Mouse (Mus musculus) gastrocnemius, adult 8-10 months (tissue): ENCODE results near the gene Dapk2. TPM values are rescaled to one million over a fixed set of nuclear protein-coding genes. Genes with fewer than 3 reads are reported as not detected.

Source experiments
- DNase-seq, 2 experiments: peaks; one replicate each; pipeline ENCODE4 v3.0.0; 2022; ENCODE audit warnings: low spot score in 2 of 2
- total RNA-seq, 4 experiments: library from RNA; stranded (reverse); gene quantifications; 2 replicates each; pipeline ENCODE4 v1.2.4; 2022

Gene Dapk2
- total RNA-seq, 4 experiments from 2014 or later: 28.1 to 36.2 (median 34.1) TPM

DNA sequence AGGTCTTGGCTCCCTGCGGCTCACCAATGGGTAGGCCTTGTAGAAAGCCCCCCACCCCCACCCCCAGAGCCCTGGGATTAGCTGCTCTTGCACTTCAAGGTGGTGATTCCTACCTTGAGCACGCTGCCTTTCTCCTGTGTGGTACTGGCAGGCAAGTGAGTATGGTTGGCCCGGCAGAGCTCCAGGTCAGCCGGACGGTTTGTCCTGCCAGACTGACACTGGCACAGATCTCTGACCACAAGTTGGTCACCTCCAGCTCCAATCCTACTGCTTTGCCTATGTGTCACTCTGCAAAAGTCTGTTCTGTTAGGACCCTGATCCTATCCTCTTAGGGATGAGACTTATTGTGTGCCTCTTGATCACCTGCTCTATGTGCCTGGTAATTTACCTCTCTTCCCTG lies 26.5 kb downstream of the Dapk2 start:
- peak in 1 of 2 experiments; percentile 33 for DNase-seq

DNA sequence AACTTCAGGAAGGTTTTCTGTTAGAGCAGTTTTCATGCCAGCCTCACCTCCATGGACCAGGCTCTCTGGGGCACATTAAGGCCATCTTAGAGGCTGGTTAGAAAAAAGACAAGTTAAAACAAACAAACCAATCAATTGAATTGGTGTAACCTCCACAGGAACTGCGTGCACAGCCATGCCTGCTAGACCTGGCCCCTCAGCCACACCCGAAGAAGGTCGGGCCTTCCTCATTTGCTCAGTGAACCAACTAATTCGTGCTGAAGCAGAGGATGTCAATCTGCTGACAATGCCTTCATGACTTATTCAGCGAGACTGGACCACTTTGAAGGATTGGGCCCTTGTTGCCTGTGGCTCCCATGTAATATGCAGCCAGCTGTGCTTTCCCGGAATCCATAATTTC lies 28.4 kb downstream of the Dapk2 start:
- no peak for DNase-seq

DNA sequence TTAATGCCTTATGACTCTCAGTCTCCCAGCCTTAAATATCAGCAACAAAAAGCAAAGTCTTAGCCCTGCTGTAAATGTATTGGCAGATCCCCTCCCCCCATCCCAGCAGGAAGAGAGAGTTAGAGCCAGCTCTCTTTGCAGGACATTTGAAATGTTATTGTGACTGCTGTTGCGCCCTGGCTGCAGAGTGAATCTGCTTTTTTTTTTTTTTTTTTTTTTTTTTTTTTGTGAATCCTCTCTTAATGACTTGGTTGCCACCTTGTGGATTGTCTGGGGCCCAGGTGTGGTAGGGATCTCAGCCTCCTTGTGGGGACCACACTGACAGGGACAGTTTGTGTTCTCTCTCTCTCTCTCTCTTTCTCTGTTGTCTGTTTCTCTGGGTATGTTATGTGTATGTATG lies 31.0 kb downstream of the Dapk2 start:
- DNase-seq: no peak

DNA sequence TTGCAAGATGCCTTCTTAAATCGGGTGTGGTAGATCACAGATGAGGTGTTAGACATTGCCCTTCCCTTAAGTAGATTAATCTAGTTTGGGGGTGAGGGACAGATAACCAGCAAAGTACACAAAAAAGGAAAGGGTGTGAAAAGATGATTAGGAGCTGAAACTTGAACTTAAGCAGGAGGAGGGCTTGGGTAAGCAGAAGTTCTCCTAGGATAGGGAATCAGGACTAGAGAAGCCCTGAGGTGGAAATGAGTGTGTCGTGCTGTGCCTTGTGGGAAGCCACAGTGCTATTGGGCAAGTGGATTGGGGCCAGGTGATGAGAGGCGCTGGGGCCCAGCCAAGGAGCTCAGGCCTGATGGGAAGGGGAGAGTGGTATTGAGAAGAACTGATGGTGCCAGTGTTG lies 36.0 kb downstream of the Dapk2 start:
- DNase-seq: no peak

DNA sequence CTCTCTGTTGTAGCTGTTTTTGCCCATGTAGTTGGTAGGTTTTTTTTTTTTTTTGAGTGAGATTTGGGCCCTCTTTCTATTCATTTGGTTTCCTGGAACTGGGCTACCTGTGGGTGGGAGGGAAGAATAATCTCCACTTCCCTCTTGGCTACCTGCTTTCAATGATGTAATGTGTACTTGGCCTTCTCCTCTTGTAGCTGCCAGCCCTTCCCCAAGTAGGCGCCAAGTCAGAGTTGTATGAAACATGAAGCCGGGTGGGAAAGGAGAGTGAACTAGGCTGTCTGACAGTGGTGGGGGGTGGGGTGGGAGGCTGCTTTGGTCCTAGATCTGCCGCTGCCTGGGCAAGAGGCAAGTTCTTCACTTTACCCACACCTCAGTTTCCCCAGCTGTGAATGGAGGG lies 38.5 kb downstream of the Dapk2 start:
- DNase-seq: peak in 1 of 2 experiments; percentile 51

DNA sequence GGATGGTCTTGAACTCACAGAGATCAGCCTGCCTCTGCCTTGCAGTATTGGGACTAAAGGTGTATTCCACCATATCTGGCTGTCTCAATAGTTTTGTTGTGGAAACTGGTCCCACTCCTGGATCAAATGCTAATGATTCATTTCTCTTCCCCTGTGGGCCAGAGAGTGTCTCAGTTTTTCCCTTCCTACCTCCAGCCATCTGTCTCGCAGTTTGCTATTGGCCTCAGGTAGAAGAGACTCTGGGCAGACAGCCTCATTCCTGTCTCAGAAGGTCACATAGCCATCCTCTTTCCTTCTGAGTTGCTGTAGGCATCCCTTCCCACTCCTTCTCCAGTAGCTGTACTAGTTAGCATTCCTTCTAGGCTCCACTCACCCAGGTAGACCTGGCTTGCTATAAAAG lies 40.5 kb downstream of the Dapk2 start:
- DNase-seq: no peak

DNA sequence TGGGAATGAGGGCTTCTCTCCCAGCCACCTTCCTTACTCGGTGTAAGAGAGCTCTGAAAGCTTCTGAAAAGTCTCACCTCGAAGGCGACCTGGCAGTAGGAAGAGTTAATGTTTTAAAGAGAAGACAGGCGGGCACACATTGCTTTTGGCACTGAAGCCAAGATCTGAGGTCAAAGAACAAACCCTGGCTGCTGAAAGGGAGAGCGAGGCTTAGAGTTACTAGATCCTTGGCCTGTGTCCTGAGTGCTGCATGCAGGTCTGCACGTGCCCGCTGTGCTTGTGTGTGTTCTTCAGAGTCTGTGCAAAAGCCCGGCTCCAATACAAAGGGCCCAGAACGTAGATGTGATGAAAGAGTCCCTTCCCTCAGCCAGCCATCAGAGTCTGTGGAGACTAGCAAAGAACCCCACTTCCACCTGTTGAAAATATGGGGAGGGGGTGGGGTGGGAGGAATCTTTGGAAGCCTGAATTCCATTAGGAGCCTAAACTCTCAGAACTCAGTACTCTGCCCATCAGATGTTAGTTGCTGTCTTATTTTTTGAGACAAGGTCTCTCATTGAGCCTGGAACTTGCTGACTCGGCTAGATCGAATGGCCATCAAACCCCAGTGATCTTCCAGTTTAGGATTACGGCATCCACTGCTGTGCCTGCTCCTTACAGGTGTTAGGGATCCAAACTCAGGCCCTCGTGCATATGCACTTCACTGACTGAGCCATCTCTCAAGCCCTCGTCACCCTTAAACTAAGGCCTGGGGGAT lies 41.8 kb downstream of the Dapk2 start:
- DNase-seq: no peak

DNA sequence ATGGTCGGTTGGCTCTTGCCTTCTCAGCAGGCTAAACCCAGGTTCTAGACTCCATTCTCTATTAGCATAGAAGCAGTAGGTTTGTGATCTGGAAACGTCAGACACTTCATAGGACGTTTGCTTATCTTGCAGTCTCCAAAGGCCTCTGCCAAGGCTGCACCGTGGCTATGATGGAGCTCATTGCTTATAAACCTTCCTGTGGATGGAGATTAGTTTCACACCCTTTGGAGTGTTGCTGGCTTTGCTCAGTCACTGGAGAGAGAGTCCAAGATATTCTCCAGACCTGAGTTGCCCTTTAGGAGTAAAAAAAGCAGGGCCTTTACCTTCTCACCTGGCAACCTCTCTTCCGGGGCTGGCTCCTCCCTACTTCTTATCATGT lies 42.4 kb downstream of the Dapk2 start:
- no peak for DNase-seq

DNA sequence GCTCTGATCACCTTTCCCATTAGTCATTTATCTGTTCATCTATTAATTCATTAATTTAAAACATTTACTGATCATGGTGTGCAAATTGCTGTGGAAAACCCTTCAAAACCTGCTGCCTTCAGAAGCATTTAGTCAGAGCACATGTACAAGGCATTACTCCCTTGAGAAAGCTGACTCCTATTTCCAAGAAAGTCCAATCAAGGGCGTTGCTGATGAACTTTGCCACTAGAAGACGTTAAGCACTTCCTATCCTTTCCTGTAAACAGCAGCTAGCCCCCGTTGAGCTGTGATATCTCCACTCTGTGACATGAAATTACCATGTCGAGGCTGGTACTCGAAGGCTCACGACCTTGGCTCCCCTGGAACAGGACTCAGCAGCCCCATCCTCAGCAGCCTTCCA lies 43.6 kb downstream of the Dapk2 start:
- DNase-seq: no peak

DNA sequence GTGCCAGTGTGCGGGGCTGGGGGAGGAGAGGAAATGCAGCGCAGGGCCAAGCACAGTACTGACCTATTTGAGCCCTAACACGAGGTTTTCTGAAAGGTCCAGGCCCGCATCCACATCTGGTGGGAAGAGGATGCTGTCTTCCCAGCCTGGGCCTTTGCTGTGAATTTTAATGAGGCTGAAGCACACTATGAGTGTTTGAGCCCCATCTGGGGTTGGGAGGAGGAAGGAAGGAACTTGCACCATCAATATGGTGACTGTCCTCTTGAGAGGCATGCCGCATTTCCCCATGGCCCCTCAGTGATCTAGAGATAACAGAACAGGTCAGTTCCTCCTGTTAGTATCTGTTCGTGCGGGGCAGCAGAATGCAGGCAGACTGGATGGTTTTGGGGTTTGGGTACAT lies 44.4 kb downstream of the Dapk2 start:
- no peak for DNase-seq

DNA sequence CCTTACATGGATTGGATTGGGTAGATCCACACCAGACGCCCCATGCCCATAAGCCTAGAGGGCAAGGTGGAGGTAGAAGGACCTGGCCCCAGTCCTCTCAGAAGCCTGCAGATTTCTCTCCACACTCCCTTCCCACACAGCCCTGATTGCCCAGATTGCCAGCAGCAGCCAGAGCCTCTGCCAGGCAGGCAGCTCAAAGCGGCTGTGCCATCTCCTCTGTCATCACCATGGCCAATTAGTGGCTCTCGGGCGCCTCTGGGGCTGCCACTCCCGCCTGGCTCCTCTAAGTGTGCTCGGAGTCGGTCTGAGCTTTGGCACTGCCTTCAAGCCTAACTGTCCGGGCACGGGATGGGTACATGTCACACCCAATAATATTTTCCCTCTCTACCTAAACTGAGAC lies 47.7 kb downstream of the Dapk2 start:
- peak; percentile 48 to 74 for DNase-seq

DNA sequence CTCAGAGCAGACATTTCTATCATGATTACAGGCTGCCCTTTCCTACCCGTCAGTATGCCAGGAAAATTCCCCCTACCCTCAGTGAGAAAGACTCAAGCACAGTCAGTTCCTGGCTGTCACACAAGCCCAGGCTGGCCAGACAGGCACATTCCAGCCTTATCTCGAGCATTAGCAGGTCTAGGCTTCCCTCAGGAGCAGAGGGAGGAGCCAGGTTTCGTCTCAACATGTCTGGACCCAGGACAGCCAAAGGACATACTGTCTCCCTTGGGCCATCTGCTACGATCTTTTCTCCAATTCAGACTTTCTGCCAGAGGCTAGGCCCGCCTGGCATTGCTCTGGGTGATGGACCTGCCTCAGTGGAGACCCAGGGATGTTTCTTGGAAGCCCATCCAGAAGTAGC lies 48.8 kb downstream of the Dapk2 start:
- no peak for DNase-seq

DNA sequence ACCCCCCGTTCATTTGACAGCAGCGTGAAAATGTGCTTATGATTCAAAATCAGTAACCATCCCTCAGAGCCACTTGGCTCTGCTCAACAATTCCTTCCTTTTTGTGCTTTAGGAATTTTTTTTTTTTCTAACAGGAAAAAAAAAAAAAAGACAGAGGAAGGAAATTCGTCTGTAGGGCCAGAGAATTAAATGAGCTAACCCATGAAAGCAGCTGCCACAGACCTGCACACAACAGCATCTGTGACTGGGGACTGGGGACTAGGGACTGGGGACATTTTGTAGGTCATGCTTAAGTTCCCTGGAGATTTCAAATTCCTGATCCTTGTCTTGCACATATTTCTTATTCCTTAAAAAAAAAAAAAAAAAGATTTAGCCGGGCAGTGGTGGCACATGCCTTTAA lies 53.4 kb downstream of the Dapk2 start:
- DNase-seq: no peak

DNA sequence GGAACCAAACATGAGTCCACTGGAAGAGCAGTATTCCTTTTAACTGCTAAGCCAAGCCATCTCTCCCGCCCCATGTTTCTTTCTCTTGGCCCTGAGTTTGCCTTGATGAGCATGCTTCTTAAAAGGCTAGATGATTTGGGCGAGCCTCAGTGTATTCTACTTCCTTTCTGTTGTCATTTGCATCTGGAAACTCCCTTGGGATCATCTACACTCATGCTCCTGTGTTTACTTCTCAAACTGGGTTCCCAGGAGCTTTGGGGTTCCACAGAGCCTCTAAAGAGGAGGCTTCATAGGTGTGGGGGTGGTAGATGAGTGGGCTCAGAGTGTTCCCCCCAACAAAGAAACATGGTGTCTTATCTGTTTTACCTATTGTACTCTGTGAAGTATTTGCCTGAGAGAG lies 54.1 kb downstream of the Dapk2 start:
- no peak for DNase-seq

DNA sequence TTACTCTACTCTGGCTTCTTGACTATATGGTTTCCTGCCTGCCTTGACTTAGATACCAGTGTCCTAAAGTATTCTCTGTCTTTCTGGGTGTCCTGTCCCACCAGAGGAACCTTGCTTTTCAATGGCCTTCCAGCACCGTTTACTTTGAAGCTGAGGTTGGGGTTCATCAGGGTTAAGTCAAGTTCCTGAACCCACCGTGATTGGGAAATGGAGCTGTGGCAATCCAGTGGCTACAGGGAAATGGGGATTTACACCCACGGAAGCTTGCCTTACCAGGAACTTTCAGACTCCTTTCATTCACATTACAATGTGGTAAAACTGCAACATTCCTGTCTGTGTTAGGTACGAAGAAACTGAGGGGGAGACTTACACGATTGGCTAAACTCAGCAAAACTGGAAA lies 54.8 kb downstream of the Dapk2 start:
- DNase-seq: no peak

DNA sequence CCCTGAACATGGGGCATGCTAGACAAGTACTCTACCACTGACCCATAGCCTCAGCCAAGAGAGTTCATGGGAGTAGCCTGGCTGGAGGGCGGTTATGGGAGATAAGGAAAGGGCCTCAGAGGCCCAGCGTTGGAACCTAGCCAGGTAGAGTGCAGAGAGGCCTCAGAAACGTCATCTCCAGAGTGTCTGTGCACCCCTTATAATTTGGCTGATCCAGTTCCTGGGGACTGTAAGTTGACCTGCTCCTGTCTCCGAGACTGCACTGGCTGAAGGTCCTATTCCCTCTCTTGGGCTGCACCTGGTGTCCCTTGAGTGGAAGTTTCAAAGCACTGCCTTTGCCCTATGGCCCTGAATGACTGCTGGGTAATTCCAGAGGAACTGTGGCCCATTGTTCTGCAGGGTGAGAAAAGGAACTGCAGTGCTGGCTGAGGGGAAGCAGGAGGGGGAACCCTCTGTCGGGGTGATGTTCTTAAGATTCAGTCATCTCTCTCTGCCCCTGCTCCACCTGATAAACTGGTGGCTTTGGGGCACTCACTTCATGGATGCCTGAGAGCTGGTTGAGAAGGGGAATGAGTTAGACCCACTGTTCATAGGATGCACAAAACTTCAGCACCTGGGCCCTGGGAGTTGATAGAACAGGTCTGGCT lies 55.5 kb downstream of the Dapk2 start:
- no peak for DNase-seq

DNA sequence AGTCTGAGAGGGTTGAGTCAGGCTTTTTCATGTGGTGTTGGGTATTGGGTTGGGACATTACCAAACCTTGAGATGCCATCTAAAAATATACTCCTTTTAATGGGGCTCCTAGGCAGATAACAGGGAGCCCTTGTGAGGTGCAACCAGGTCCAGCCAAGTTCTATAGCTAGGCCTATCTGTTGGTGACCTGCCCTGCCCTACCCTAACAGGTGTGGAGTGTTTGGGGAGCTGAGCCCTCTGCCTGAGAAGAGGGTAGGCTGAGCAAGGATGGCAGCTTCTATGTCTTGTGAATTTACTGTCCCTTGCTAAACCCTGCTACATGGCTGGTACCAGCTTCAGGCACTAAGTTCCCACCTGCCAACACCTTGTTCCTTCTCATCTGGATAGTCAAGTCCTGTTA lies 57.5 kb downstream of the Dapk2 start:
- DNase-seq: no peak

DNA sequence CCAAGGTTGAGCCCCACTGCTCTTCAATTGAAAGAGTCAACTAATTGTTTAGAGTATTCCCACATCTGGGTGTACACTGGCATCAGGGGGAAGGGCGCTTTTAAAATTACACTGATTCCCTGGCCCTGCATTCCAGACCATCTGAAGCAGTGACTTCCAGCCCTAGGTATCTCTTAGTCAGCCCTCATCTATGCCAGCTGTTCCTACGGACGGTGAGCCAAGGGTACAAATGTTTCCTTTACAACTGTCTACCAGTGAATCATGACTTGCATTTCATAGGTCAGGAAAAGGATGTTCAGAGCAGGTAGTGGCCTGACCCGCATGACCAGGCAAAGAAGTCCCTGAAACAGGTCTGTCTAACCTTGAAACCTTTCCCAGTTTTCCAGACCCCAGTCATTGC lies 59.9 kb downstream of the Dapk2 start:
- DNase-seq: peak in 1 of 2 experiments; percentile 28

DNA sequence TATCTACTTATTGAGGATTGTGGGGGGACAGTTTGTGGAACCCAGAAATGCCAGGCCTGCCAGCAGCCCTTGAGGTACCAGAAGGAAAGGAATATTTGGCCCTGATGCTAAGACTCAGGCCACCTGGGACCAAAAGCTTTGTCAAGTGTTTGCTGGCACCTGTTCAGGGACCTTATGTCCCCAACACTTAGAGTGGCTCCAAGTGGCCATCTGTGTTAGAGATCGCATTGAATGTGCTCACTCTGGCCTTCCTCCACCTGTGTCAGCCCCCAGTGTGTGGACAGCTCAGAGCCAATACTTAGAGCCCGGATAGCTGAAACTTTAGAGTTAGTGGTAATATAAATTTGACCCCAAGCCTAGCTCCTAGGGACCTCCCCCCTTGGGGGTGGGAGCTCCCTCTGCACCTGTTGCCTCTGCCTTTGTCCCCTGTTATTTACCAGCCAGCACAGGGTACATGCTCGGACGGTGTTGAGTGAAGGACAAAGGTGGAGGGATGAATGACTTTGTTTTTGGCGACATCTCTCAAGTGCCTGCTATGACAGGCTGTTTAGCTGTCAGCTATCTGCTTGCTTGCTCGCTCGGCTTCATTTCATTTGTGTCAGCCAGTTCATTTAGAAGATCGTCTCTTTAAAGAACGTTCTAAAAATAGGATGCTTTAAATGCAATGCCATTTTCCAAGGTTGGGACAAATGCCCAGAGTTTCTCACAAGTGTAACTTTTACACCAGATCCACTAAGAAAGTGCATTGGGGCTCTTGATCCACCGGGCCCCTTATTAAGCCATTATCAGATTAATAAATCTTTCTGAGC lies 61.1 kb downstream of the Dapk2 start:
- peak; percentile 27 to 42 for DNase-seq

DNA sequence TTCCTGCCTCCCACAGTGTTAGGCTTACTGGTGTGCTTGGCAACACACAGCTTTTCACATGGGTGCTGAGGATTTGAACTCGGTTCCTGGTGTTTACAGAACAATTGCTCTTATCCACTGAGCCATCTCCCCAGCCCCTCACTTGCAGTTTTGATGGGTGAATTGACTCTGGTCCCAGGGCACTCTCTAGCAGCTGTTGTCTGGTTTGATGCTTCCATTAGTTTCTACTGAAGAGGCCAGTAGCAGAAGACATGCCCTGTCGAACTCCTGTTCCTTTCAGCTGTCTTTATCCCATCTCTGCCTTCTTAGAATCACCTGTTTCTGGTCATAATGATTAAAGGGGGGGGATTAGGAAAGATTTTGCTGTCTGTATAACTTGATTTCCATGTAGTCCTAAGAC lies 65.8 kb downstream of the Dapk2 start:
- DNase-seq: no peak

DNA sequence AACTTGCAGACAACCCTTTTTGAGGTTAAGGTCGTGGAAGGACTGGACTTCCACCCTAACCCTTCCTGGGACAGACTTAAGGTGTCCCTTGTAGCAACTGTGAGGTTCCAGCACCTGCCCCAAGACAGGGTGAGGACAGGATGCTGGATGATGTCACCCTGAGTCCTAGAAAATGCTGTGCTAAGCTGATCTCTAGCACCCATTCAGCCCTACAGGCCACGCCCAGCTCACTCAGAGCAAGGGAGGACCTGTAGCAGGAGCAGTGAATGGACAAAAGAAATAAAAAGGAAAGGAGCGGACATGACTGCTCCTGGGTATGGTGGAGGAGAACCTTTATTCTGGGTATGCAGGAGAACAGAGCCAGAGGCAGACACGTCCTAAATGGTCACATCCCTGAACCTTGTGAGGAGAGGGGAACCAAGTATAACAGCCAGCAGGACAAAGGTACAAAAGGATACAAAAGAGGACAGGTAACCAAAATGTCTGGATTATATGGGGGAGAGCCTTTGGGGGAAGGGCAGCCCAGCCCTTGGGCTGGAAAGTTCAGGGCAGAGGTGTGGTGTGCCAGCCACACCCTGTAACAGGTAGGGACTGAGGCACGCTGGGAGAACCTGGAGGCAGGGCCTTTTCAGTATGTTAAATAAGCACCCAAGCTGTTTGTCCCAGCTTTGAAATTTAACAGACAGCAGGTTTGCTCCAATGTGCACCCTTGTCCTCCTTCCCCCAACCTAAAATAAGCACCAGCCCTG lies 67.9 kb downstream of the Dapk2 start:
- no peak for DNase-seq
